Comparison of ENCODE assay signal across 18 mouse cellular contexts in genomic region chr4:76190788-76191187, GRCm38 (mm10).
"Had no signal": no experiment of that assay in that cellular context is flagged by ENCODE, and none has a peak within 500 bp of the region (broad histone marks: within the 10 kb centered on the region; RNA-seq: fewer than 3 reads in every experiment).

No protein-coding gene starts in this region.

- ATAC-seq: intestine, postnatal 0 days; midbrain, embryonic 15.5 days had no signal

- H3K27ac ChIP-seq: kidney, postnatal 0 days; layer of hippocampus, adult 2 months; limb, embryonic 12.5 days; limb, embryonic 15.5 days; liver, embryonic 13.5 days; midbrain, embryonic 15.5 days had no signal

- H3K9me3 ChIP-seq: limb, embryonic 12.5 days; limb, embryonic 15.5 days; liver, embryonic 13.5 days; midbrain, embryonic 15.5 days had no signal

- H3K27me3 ChIP-seq: limb, embryonic 12.5 days; limb, embryonic 15.5 days; liver, embryonic 13.5 days; midbrain, embryonic 15.5 days had no signal

- DNase-seq: kidney, adult 2 months; kidney, postnatal 25 days; layer of hippocampus, adult 9-11 months; left cerebral cortex, postnatal 4 days; liver, embryonic 13.5 days; lung, adult 2 months; lung, postnatal 14 days; lung, postnatal 4 days; thymus, adult 18-20 months; thymus, postnatal 36 days had no signal

- H3K36me3 ChIP-seq: limb, embryonic 12.5 days; limb, embryonic 15.5 days; liver, embryonic 13.5 days; midbrain, embryonic 15.5 days had no signal

- H3K4me3 ChIP-seq: layer of hippocampus, adult 2 months; limb, embryonic 12.5 days; limb, embryonic 15.5 days; liver, embryonic 13.5 days; midbrain, embryonic 15.5 days; myocyte had no signal

- H3K9ac ChIP-seq: limb, embryonic 12.5 days; limb, embryonic 15.5 days; liver, embryonic 13.5 days; midbrain, embryonic 15.5 days had no signal

- H3K4me1 ChIP-seq: limb, embryonic 12.5 days; limb, embryonic 15.5 days; liver, embryonic 13.5 days had no signal

- H3K4me2 ChIP-seq: limb, embryonic 12.5 days; limb, embryonic 15.5 days; liver, embryonic 13.5 days; midbrain, embryonic 11.5 days; midbrain, embryonic 15.5 days had no signal
